Mouse (Mus musculus) cerebellum, postnatal 14 days (tissue): Measurements from ENCODE around the gene Endou.

Experiments
- DNase-seq, 2 experiments: peaks; one replicate each; pipeline ENCODE4 v3.0.0; 2021; ENCODE audit warnings: mixed read lengths in 2 of 2

Endou gene

DNA sequence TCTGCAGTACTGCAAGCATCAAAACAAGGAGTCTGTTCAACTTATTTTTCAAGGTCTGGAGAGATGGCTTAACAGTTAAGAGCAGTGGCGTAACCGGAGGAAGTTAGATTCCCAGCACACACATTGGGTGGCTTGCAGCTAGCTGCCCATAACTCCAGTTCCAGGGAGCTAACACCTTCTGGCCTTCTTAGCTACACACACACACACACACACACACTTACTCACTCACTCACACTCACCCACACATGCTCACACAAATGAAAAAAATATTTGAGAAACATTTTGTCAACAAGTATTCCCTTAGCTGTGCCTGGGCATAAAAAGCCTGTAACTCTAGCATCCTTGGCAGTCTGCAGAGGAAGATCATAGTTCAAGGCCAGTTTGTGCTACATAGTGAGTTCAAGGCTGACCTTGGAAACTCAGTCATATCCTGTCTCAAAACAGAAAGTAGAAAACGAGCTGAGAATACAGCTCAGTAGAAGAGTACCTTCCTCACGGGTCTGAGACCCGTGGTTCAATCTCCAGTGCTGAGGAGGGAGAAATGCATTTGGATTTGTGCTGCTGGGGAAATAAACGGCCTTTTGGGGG is 5.8 kb downstream of the Endou start:
- DNase-seq, result no peak

DNA sequence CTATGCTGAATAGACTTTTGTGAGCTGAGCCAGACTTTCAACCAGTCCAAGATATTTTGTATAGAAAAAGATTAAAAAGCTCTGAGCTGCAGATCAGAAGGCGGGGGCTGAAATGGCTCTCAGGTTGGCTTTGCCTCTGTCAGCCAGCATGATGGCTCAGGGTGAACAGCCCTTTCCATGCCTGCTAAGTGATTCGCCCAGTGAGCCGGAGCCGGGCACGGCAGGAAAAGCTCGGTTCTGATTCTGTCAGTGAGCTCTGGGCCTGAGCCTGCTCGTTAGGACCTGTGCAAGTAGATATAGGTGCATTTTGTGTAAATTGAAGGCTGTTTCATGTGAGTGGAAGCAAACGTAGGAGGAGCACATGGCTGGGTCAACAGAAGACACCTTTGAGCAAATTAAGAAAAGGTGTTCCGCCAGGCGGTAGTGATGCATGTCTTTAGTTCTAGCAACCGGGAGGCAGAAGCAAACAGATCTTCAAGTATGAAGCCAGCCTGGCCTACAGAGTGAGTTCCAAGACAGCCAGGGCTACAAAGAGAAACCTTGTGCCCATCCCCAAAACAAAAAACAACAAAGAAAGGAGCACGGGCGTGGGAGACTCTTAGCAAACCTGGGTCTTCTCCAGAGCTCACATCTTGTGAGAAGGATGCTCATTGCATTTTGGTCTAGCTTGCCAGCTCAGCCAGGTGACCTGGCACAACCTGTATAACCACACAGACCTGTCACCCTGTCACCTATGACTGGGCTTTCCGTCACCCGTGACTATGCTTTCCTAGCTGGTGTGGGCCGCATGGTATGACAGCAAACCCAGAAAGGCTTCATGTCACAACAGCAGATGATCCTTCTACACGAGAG is 6.6 kb downstream of the Endou start:
- peak; percentile 66 to 71 for DNase-seq

DNA sequence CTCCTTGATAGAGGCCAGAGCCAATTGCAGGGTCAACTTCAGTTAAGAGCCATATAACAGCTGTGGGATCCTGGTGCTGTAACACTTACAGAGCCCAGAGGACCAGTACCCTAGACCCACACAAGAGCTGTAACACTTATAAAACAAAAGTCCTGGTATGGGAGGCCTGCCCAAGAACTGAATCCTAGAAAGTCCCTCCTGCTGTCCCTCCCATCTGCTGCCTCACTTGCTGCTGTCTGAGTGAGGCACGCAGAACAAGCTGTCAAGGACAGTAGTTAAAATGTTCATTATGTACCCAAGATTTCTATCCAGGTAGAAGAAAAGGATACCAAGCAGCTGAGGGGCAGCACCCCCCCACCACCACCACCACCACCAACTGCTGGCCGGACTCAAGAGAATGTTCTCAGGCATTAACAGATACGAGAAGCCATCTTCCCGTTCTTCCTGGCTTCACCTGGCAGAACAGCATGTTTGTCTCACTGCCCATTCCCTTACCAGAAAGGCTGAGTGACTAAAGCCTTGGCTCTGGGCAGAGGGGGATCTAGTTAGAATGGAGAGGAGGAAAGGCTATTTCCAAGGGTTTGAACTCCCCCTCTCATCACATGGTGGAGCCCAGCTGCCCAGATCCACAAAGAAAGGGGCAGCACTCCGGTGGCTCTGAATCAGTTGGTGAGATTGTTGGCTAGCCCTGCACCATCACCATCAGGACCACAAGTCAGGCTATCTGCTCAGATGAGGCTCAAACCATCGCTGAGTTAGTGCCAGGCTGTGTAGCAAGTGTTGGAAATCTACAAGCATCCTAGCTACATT is 7.4 kb downstream of the Endou start:
- peak; percentile 82 to 87 for DNase-seq

DNA sequence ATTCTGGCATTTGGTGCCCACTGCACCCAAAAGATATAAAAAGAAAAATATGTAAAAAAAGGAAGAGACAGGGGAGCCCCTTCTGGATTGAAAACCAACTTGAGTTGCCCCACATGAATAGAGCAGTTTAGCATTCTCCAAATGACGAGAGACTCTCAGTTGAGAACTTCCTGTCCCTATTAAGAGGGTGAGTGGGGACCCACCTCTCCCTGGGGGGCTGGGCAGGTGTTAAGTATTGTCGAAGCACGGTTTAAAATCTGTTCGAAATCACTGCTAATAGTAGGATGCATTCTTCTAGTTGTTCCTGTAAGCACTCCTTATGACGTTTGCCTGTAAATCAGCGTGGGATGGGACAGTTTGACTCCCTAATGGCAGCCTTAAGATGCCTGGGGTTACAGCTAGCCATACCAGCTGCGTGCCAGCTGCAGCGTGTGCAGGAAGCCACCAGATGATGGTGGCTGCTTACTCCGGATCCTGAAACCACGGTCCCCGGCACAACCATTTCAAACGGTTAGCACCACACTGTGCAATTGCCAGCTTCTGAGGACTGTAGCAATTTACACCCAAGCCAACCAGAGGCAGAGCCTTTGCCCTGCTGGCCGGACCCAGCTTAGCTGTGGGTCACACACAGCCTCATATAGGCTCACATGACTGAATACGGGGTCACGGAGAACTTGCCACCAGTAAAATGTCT is 10.0 kb downstream of the Endou start:
- DNase-seq, result no peak

DNA sequence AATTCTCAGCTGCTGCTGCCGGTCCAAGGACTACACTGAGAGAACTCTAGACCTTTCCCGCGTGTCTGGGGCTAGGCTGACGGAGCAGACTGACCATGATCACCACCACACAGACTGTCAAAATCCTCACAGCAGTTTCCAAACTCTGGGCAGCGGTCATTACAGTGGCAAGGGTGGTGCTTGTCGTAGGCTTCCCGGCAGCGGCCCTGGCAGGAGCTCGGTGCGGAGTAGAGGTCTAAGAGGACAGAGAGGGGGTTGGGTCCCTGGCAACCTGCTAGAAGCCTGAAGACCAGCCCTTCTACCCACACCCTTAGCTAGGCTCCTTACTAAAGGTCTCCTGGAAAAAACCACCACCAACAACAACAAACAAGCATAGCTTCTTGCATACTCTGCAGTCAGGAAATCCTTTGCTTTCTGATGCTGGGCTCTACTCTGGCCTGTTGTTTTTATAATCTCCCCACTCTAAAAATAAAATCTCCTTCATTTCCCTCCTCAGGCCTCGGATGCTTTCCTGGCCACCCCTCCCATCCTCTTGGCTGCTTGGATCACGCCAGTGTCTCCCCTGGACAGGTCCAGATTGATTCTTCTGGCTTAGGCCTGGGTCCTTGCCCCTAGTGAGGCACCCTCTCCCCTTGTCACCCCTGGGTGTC is 11.0 kb downstream of the Endou start:
- DNase-seq, result no peak

DNA sequence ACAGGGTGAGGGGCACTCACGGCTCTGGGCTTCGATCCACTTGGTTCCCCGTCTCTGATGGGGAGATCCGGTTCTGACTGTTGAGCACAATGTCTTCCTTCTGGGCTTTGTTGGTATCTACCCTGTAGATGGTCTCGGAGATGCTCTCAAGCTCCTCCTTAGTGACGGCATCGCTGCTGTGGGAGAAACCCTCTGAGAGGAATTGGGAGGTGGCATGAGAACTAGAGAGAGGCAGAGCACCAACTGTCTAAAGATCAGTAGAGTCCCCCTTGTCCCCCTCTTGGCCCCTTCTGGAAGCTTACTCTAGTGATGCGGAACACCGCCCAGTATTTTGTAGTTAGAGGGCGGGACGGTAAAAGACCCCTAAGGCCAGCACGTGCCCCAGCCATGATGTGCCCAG is 11.6 kb downstream of the Endou start:
- no peak for DNase-seq

DNA sequence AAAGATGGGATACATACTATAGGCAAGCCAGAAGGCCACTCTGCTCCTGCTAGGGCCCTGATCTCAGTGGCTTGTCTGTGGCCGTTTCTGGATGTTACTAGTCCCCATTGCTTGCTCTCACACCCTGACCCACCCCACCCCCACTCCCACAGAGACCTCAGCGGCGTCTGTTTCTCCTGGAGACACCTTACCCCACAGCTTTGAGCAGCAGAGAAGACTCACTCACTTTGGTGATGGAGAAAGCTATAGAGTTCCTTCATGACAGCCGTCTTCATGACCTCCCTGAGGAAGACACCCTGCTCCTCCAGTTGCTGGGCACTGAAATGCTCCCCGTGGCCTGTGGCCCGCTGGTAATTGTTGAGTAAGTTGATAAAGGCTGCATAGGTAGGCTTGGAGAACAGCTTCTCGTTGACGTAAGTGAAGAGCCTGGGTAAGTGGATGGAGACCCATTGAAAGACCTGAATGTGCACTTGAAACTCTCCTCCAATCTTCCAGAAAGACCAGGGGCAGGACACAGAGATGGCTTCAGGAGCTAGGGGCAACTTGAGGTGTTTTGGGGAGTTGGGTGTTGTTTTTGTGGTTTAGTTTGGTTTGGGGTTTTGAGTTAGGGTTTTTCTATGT is 12.5 kb downstream of the Endou start:
- no peak for DNase-seq

DNA sequence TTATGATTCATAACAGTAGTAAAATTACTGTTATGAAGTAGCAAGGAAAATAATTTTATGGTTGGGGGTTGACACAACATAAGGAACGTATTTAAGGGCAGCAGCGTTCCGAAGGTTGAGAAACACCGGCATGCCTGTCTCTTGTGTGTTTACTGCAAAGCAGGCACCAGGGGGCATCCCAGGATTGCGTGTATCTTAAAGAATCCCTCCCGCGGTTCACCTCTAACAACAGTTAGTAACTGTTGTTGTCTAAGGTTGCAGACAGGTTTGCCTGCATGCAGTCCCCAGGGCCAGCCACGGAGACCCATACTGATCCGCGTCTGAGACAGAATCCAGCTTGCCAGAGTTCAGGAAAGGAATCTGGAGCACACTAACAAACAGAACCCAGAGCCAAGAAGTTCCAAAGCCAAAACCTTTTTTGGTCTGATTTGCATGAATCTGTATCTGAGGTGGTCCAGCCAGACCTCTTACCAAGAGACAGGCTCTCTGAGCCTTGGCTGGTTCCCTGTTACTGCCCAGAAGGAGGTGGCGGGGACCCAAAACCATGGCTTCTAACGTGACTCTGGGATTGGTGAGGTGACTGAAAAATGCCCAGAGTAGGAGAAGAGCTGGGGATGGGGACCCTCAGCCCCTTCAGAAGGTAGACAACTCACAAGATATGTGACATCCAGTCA is 13.1 kb downstream of the Endou start:
- peak; percentile 78 to 82 for DNase-seq

DNA sequence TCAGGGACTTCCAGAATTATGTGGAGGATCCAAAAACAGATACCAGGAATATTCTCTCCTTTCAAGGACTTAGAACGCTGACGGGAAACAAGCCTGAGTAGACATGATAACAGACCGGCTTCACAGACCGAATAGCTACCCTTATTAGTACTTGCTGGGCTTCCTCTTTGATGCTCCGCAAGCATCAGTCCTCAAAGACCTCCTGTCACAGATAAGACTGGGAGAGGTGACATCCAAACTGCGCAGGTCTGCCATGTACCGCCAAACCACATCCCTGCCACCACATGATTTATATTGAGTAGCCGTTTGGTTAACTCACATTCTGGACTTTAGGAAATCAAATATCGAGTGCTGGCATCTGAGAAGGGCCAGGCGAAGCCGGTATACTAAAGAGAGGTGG is 14.4 kb downstream of the Endou start:
- no peak for DNase-seq

DNA sequence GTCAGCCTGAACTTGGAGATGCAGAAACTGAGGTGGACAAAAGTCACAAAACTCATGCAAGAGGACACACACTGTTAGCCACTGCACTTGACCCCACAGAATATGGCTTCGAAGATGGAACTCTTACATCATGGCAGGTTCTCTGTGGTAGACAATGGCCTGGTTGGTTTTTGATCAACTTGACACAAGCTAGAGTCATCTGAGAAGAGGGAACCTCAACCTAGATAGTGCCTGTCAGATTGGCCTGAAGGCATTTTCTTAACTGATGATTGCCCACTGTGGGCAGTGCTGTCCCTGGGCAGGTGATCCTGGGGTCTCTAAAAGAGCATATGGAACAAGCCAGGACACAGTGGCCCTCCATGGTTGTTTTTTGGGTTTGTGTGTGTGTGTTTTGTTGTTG is 15.4 kb downstream of the Endou start:
- DNase-seq, result no peak

DNA sequence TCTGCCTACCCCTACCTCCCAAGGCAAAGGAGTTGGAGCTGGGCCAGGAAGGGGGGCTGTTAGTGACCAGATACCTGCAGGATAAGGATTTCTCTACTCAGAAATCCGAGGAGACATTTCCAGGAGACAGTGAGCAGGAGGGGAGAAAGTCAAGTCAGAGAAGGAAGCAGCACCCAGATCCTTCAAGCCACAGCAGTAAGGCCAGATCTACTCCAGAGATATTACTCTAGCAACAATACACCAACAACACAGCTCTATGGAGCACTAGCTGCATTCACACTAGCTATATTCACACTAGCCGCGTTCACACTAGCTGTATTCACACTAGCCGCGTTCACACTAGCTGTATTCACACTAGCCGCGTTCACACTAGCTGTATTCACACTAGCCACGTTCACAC is 16.1 kb downstream of the Endou start:
- DNase-seq, result no peak

DNA sequence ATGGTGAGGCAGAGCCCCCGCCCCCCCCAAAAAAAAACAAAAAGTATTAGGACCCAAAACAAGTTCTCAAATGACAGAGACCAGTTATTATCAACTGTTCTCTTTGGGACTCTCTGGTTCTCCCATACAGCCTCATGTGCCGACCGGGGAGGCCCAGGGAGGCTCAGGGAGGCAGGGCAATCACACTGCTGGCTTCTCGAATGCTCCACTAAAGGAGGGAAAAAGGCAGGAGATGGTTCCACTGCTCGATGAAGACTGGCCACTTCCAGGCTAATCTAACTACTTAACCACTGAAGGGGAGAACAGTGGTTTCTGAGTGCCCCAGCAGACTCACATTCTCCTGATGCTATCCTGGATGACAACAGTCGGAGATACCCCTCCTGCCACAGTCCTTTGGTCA is 18.6 kb downstream of the Endou start:
- no peak for DNase-seq

DNA sequence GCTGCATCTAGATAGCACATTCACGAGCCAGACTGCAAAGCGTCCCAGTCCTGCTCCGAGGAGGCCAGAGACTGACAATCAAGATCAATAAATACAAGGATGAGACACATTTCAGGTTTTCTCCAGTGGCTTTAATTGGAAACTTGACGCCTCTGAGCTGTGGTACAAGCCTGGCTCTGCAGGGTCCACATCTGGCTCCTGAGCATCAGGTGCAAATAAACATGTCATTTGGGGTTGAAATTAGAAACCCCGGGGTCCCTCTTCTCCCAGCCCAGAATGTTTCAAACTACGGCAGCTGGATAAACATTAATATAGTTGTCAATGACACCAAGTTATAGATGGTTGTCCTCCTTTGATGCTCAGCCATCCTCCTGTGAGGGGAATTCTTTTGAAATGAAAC is 20.2 kb downstream of the Endou start:
- no peak for DNase-seq

DNA sequence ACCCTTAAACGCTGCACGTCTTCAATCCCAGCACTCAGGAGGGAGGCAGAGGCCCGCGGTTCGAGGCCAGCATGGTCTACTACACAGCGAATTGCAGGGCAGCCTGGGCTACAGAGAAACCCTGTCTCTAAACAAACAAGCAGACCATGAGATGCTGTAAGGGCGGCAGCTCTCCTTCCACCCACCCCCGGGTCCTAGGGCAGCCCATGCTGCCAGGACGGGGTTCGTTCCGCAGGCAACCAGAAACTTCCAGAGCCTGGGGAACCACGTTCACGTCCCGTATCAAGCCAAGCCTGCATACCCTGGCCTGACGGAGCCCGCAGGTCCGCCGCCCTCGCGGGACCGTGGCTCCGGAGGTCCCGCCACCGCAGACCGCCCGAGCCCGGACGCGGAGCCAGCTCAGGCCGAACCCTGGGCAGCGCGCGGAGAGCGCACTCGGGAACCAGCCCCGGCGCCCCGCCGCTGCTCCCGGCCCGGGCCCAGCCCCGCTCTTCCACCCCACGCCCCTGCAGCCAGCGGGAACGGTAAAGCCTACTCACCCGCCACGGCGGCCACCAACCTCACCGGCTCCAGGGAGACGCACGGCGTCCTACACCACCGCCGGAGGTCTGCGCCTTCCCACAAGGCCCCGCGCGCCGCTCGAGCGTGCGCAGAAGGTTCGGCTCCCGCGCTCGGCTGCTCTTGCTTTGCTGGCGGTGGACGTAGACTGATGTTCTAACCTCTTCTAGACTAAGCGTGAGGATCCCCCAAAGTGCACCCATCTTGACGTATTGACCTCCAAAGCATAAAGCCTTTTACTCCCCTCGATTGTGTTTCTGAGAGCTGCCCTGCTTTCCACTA is 25.7 kb downstream of the Endou start, which contains the start of gene Rpap3:
Gene Rpap3, minus strand, starts transcription at position 615 of the 840 bp plus-strand sequence.
- peak; percentile 87 to 90 for DNase-seq

DNA sequence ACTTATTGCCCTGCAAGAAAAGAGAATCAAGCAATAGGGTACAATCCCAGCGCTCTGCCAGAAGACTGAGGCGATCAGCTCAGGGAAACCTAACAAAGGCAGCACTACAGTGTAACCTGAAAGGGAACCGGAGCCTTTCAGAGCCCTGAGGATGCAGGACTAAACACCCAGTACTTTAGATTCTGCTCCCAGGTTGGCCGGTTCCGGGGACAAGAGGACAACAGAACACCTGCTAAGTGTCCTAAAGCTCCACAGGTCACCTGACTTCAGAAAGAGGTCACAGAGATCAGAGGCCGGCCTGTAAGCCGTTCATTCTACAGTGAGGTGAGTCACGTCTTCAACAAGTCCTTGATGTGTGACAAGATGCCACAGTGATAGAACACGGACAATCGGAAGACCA is 34.5 kb downstream of the Endou start:
- DNase-seq, result no peak

DNA sequence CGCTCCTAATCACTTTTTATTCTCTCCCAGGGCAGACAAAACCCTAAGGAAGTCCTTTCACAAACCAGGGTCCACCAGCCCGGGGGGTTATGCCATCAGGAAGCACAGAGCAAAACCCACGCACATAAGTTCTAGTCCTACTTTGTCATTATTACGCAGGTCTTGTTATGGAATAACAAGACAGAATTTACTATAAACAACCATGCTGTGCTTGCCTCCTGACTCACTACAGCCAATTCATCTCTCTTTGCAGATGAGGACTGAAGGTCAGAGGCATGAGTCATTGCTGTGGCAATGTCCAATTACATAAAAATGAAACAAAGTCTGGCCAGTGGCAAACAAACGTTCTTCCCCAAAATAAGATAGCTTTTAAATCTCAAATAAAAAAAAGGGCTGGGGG is 37.7 kb downstream of the Endou start:
- DNase-seq, result no peak

DNA sequence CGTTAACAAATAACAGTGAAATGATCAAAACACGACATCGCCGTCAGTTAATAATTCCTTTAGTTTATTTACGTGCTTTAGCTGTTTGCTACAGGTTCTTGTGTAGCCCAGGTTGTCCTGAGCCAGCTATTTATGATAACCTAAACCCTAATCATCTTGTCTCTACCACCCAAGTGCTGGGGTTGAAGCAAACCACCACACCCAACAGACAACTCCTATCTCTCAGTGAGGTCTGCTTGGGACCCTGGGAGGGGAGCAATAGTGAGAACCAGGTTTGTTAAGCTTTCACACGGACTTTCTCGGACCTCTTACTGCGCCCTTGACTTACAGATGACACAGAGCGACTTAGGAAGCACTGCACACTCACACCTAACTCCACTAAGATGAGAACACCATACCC is 47.0 kb downstream of the Endou start:
- DNase-seq, result no peak

DNA sequence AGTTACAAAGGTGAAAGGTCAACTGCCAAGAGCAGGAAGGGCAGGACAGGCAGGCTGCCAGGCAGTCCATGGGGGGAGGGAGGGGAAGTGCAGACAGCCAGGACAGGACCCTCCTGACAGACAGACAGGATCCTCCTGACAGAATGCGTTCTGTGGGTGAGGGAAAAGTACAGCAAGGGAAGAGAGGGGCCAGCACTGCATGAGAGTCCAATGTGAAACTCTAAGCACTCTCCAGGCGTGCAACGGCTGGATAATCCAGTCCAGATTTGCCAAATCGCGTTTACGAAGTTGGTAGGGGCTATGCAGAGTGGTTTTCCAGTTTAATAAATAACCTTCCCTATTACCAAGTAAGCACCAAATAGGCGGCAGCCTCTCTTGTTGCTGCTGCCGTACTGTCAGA is 49.1 kb downstream of the Endou start:
- DNase-seq, result no peak

DNA sequence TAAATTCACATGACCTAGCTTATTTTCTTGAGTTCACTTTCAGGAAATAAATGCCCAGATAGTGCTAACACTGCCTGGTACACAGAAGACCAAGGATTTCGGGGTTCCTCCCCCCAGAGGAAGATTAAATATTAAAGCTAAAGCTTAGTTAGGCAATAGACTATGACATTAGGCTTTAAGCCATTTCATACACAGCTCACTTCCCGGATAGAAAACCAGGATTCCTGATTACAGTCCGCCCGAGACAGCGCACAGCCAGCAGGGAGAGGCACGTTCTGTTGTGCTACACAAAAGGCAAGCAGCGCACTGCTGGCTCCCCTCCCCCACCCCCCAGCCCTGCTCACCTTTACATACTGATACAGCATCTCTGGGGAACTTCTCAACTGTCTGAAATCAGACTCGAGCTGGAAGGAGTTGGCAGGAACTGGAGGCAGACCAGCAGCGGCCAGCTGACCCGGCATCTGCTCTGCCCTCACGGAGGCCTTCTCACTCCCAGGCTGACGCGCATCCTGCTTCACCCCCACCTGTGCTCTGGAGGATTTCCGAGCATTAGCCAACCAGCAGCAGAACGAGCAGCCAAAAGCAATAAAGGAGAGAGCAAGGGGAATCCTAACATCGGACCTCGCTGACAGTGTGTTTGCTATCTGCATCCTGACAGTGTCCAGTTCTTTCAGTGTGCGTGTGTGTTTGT is 51.0 kb downstream of the Endou start:
- DNase-seq, result no peak

DNA sequence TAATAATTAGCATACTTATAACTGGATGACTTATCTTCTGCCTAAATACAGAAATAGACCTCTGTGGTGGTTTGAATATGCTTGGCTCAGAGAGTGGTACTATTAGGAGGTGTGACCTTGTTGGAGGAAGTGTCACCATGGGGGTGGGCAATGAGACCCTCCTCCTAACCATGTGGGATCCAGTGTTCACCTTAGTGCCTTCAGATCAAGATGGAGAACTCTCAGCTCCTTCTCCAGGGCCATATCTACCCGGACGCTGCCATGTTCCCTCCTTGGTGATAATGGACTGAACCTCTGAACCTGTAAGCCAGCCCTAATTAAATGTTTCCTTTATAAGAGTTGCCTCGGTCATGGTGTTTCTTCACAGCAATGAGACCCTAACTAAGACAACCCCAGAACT is 53.8 kb downstream of the Endou start:
- DNase-seq, result no peak
